Mouse (Mus musculus): ENCODE measurements around the gene Msn. TPM values are rescaled to one million over a fixed set of nuclear protein-coding genes. Genes with fewer than 3 reads are reported as not detected.

The Msn gene
- polyA plus RNA-seq (2012; rRNA removed): 37.3 and 43.5 TPM in 2 replicates

DNA sequence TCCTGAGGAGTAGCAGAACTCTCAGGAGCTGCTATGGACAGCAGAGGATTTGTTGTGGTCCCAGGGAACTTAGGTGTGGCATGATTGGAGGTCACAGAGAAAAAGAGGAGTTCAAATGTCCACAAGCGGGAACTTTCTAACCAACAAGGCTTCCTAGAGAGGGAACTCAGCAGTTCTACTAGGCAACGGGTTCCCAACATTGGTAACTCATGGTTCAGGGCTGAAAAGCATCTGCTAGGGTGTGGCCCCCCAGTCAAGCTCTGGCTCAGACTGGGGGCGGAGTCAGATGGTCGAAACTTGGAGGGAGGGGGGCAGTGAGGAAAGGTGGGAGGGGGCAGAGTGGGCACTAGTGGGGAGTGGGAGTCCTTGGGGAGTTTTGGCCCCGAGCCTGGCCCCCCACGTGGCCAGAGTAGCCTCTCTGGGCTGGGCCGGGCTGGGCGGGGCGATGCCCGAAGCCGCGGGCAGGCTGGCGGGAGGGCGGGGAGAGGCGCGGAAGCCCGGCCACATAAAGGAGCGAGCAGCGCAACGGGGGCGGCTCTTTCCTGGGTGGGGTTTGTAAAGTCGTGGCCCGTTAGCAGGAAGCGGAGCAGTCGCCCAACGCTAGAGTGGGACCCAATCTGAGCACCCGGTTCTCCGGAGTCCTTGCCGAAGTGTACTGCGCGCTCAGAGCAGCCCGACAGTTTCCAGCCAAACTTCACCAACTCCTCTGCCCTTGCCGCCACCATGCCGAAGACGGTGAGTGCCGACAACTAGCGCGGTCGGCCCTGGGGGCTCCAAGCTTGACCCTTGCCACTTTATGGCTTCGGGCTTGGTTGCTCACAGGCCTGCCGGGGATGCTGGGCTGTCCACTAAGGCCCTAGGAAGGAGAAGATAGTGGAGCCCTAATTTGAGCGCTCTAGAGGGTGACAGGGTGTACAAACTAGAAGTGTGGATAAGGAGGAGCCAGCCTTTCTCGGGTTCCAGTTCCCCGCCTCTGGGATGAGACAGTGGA lies at the start of gene Msn:
Gene Msn (plus strand): TSS at position 534 of the 991 bp plus-strand sequence.
- DNase-seq (ENCODE audit: low read depth): peak; percentile 54
- TF ChIP-seq POLR2A (IDR thresholded peaks at IDR 0.05; ENCODE audit: borderline replicate concordance, extremely low read depth, insufficient read depth, insufficient read length, poor library complexity, severe bottlenecking): no peak
- TF ChIP-seq CTCF (IDR thresholded peaks at IDR 0.05; ENCODE audit: borderline replicate concordance, extremely low read depth, insufficient read depth, insufficient read length): no peak

DNA sequence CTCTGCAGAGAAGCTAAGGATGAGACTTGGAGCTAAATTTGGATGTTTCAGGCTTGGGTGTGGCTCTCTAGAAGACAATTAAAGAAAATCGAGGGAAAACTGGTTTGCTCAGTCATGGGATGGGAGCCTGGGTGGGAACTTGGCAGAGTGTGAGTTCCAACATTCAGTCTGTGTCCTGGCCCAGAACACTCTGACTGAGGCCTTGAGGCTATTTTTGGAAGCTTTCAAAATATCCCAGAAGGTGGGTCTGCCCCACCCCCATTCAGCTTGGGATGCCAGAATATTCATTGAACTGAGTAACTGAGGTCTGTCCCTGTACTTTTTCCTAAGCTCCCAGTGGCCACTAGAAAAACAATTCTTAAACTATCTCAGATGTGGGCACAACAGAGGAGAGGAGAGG lies 43.0 kb upstream of the Msn start:
- TF ChIP-seq POLR2A (IDR thresholded peaks at IDR 0.05; ENCODE audit: borderline replicate concordance, extremely low read depth, insufficient read depth, insufficient read length, poor library complexity, severe bottlenecking): no peak
- TF ChIP-seq CTCF (IDR thresholded peaks at IDR 0.05; ENCODE audit: borderline replicate concordance, extremely low read depth, insufficient read depth, insufficient read length): no peak
- DNase-seq (ENCODE audit: low read depth): no peak

DNA sequence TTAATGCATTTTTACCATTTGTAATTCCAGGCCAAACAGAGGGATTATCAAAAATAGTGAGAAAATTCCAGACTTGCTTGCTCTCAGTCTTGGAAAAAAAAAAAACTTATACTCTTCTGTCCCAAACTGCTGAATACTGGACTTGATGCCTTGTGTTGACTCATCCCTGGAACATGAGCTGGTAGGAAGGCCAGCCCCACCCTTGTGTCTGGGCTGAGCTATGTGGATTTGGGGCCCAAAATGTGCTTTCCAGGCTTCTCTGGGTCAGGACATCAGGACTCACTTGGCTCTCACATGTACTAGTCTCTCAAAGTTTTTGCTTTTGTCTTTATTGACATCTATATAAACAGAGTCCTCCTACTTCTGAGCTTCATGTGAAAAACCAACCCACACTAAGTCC lies 18.1 kb upstream of the Msn start:
- no peak for DNase-seq (ENCODE audit: low read depth)
- TF ChIP-seq POLR2A (IDR thresholded peaks at IDR 0.05; ENCODE audit: borderline replicate concordance, extremely low read depth, insufficient read depth, insufficient read length, poor library complexity, severe bottlenecking) (no peak), CTCF (IDR thresholded peaks at IDR 0.05; ENCODE audit: borderline replicate concordance, extremely low read depth, insufficient read depth, insufficient read length) (no peak)

DNA sequence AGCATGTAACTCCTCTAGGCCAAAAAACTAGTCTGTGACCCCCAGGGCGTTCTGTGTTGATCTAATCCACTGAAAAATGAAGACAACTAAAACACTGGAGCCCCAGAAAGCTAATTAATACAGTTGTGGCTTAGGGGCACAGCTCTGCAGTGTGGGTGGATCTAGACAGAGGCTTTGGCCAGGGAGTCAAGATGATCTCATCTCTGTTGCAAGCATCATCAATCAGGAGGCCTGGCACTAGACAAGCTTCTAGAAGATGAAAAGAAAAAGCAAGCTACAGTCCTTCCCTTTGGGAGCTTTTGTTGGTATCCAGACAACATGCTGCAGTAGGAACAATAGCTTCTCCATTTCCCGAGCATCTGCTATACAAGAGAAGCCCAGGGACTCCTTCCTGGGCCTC lies 9.6 kb upstream of the Msn start:
- no peak for DNase-seq (ENCODE audit: low read depth)

DNA sequence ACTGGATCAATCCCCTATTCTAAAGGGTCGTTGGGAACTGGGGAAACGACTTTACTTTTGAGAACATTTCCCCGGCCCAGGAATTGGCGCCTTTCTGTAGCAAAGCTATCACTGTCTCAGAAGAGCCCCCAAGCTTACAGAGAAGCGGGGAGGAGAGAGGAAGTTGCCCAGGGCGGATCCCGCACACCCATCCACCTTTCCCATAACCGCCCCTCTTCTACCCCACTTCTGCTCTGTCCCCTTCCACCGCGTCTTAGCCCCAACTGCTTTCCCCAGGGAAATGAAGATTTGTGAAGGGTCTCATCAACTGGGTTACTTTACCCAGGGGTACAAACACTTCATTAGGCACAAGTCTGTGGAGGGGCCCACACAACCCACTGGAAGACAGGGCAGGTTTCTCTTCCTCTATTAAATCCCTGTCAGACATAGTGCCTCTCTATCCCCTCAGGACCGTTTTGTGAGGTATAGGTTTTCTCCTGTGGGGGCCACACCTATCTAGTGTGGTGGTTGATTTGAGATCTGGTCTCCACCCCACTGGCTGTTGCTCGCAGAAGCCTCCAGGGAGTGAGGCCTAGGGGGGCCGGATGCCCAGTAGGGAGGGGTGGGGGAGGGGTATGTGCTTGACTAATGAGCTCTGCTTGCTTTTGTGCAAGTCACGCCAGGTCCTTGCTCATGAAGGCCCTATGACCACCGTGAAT lies 820 bp downstream of the Msn start:
- TF ChIP-seq CTCF (IDR thresholded peaks at IDR 0.05; ENCODE audit: borderline replicate concordance, extremely low read depth, insufficient read depth, insufficient read length): no peak
- TF ChIP-seq POLR2A (IDR thresholded peaks at IDR 0.05; ENCODE audit: borderline replicate concordance, extremely low read depth, insufficient read depth, insufficient read length, poor library complexity, severe bottlenecking): no peak
- peak; percentile 62 for DNase-seq (ENCODE audit: low read depth)

More for the DNA sequence above, 9.6 kb upstream of the Msn start:
- no peak for TF ChIP-seq CTCF (IDR thresholded peaks at IDR 0.05; ENCODE audit: borderline replicate concordance, extremely low read depth, insufficient read depth, insufficient read length)
- no peak for TF ChIP-seq POLR2A (IDR thresholded peaks at IDR 0.05; ENCODE audit: borderline replicate concordance, extremely low read depth, insufficient read depth, insufficient read length, poor library complexity, severe bottlenecking)

DNA sequence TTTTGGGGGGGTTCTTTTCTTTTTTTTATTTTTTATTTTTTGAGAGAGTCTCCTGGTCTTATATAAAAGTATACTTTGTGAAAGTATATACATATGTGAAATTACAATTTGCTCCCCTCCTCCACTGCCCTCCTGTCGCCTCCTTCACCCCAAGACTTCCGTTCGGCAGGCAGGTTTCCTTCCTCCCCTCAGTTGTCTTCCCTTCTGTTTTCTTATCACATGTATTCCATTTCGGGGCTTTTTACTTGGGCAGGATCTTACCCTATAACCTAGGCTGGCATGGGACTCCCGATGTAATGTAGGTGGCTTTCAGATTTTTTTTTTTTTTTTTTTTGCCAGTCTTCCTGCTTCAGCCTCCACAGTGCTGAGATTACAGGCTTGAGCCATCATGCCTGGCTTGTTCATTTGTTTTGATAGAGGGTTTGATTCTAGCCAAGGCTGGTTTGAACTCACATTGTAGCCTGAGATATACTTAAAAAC lies 1.7 kb downstream of the Msn start:
- TF ChIP-seq POLR2A (IDR thresholded peaks at IDR 0.05; ENCODE audit: borderline replicate concordance, extremely low read depth, insufficient read depth, insufficient read length, poor library complexity, severe bottlenecking): no peak
- TF ChIP-seq CTCF (IDR thresholded peaks at IDR 0.05; ENCODE audit: borderline replicate concordance, extremely low read depth, insufficient read depth, insufficient read length): no peak
- DNase-seq (ENCODE audit: low read depth): no peak

DNA sequence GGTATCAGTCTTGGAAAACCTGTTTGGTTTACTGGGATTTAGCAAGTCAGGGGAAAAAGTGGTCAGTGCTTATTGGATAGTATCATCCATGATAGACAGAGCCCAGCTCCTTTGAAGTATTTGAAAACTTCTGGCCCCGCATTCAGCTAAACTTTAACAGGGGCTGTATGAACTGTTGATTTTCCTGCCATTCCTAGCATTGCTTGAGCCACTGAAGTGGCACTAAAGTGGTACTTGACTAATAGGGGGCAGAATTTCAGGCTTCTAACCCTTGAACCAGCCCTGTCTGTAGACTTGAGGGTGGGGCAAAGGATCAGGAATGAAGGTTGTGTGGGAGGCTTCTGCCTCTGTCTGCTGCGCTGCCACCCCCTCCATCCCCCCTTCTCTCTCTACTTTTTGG lies 3.2 kb downstream of the Msn start:
- DNase-seq (ENCODE audit: low read depth): no peak
- TF ChIP-seq CTCF (IDR thresholded peaks at IDR 0.05; ENCODE audit: borderline replicate concordance, extremely low read depth, insufficient read depth, insufficient read length) (no peak), POLR2A (IDR thresholded peaks at IDR 0.05; ENCODE audit: borderline replicate concordance, extremely low read depth, insufficient read depth, insufficient read length, poor library complexity, severe bottlenecking) (no peak)

DNA sequence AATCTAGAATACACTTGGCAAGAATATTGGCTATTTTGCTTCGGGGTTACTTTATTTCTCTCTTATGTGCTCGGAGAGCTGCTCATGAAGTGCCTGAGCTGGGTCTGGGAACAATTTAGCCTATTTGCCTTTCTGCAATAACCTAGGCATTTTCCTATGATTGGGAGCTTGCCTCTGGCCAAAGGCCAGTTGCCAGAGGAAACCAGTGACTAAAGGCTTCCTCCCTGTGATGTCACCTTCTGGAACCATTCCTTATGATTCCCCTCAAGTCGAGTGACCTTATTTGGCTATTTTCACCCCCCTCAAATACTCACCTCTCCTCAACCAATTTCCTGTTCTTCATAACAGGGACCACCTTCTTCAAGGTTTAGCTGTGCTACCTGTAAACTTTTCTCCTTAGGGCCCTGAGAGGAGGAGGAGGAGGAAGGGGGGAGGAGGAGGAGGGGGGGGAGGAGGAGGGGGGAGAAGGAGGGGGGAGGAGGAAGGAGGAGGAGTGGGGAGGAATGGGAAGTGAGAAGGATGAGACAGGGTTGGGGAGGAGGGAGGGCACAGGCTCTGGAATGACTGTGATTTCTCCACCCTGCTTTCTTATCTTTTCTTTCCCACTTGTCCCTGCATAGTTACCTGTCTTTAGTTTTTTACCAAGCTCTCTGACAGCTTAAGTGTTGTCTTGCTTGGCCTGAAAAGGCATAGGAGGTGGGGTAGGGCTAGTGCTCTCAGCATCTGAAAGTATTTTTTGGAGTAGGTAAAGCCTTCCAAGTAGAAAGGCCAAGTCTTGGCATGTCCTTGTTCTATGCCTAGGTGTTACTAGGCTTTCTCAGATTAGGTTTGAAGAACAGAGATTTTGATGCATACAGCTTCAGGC lies 11.8 kb downstream of the Msn start:
- no peak for DNase-seq (ENCODE audit: low read depth)

DNA sequence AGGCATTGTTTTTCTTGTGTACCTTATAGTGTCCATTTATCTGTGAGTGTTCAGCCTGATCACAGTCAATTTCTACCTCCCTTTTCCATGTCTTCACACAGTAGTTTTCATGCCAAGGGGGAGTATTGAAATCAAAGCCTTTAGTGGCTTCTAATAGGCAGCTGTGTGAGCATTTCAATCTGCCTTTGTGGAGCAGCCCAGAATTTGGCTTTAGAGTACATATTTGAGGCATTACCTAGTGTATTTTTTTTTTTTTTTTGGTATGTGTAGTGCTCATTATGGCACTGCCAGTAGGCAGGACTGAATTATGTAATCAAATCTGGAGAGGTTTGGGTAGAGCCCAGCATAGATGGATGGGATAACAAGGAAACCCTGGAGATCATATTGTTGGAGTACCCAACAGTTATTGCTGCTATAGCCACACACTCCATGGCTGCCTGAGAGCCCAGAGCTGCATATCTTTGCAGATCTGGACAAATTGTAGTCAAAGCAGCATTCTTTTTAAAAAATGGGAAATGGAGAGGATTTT lies 17.3 kb downstream of the Msn start:
- TF ChIP-seq POLR2A (IDR thresholded peaks at IDR 0.05; ENCODE audit: borderline replicate concordance, extremely low read depth, insufficient read depth, insufficient read length, poor library complexity, severe bottlenecking) (no peak), CTCF (IDR thresholded peaks at IDR 0.05; ENCODE audit: borderline replicate concordance, extremely low read depth, insufficient read depth, insufficient read length) (no peak)
- DNase-seq (ENCODE audit: low read depth): peak; percentile 8

More for the DNA sequence above, 11.8 kb downstream of the Msn start:
- TF ChIP-seq POLR2A (IDR thresholded peaks at IDR 0.05; ENCODE audit: borderline replicate concordance, extremely low read depth, insufficient read depth, insufficient read length, poor library complexity, severe bottlenecking): no peak
- no peak for TF ChIP-seq CTCF (IDR thresholded peaks at IDR 0.05; ENCODE audit: borderline replicate concordance, extremely low read depth, insufficient read depth, insufficient read length)

DNA sequence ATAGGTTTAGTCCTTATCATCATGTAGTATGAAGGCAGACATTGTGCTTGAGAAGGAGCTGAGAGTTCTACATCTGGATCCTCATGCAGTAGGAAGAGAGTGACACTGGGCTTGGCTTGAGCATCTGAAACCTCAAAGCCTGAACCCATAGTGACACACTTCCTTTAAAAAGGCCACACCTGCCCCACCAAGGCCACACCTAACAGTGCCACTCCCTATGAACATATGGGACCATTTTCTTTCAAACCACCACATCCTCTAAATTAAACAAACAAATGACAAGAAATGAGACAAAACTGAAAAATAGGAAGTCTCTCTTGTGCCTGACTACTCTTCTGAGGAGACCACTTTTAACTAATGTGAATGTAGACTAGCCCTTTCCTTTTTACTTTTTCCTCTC lies 19.7 kb downstream of the Msn start:
- TF ChIP-seq POLR2A (IDR thresholded peaks at IDR 0.05; ENCODE audit: borderline replicate concordance, extremely low read depth, insufficient read depth, insufficient read length, poor library complexity, severe bottlenecking) (no peak), CTCF (IDR thresholded peaks at IDR 0.05; ENCODE audit: borderline replicate concordance, extremely low read depth, insufficient read depth, insufficient read length) (no peak)
- no peak for DNase-seq (ENCODE audit: low read depth)
